Mouse (Mus musculus) gastrocnemius, postnatal 14 days (tissue): Measurements from ENCODE around the gene Metrn. TPM values are rescaled to one million over a fixed set of nuclear protein-coding genes. Genes with fewer than 3 reads are reported as not detected.
A peak's percentile ranks its signal among the peaks of the same experiment; 100 is the strongest.

Source experiments
- DNase-seq: peaks from one replicate; pipeline ENCODE4 v3.0.0; 2021; ENCODE audit warnings: mixed read lengths
- intact Hi-C: fragments of 180-260 bp; cut with DNase I; formaldehyde crosslinking; loops from one replicate; pipeline ENCODE4 v1.15.1; 2025; ENCODE audit warnings: low total_unique reads
- long read RNA-seq, 2 experiments: library from polyadenylated mRNA; stranded (forward); transcript quantifications; one replicate each; pipeline ENCODE4 v2.0.0; 2021
- total RNA-seq, 2 experiments: library from RNA; stranded (reverse); gene quantifications; 2 replicates each; pipeline ENCODE4 v1.2.3; 2021

The Metrn gene
- total RNA-seq = 10 to 100 TPM; 46.6 to 60.9 TPM
- long read RNA-seq, experiment 1, partial matches to known transcripts = 0 of 3 reads
- long read RNA-seq, experiment 1, other reads (novel, unspliced or antisense) = 2 of 3 reads
- long read RNA-seq, experiment 2, transcript Metrn-202 (4 exons, 2,751 nt) = major isoform, 5 of 6 reads
- long read RNA-seq, experiment 2, partial matches to known transcripts = 0 of 6 reads
- long read RNA-seq, experiment 2, other reads (novel, unspliced or antisense) = 1 of 6 reads

DNA sequence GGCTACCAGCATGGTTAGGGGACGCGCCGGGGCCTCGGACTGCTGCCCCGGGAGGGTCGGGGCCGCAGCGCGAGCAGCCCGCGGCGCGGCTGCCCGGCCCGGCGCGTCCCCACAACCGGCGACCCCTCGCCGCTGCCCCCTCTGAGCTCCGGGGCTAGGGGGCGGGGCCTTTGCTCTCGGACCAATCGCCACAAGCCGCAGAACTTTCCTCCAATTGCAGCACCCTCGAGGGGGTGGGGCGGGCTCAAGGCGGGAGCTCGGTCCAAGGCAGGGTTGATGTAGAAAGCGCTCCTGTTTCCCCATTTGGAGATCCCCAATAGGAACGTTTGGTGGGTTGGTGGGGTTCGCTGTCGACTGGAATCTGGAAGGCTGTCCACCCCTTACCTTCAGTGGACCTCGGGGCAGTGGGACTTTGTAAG lies at the start of gene Metrn:
Gene Metrn (minus strand): TSS at position 186 of the 419 bp plus-strand sequence.
- peak; percentile 92 for DNase-seq
- intact Hi-C loops = loop anchor here (5.0 kb wide), 1 partner anchor 65 kb away; no protein-coding TSS in a partner anchor

DNA sequence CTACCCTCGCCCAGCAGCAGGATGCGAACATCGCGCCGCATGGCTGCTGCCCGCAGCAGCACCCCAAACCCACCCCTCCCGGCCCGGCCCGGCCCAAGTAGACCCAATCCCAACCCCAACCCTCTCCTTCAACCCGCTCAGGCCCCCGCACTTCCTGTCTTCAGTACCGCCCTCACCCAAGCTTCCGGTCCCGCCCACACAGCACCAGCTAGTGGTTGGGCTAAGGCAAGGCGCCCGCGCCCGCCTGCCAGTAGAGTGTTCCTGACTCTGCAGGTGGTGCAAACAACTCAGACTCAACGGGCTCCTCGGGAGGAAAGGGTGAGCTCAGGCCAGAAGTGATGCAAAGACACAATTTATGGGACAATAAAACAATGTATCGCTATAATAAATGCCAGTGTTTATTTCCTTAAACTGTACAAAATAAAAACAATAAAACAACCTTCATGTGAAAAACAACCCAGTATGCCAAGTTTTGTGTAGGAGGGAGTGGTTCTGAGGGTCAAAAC lies 47.5 kb upstream of the Metrn start, which contains the start of gene Rhot2:
Gene Rhot2 (minus strand): TSS at position 456 of the 506 bp plus-strand sequence.
- peak; percentile 96 for DNase-seq
- intact Hi-C loops = no loop called here

- DNase-seq = no peak
- intact Hi-C loops = no loop called here
Observed at GRCm38 (mm10) chr17:25843636-25844395, 46.9 kb upstream of the Metrn start.

DNA sequence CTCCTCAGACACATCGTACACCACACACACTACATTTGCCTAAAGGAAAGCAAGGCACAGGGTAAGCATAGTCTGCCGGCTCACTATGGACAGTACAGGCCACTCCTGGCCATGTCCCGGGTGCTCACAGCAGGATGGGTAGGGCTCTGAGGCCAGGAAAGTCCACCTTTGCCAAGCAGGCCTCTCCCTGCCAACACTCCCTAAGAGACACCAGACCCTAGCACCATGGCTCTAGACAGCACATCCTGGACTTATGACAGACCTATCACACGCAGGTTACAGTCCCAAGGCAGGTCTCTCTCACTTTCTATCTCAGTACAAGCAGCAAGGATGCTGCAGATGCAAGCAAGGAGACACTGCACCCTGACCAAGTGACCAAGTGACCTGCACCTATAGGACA lies 46.2 kb upstream of the Metrn start:
- DNase-seq = no peak
- intact Hi-C loops = no loop called here

DNA sequence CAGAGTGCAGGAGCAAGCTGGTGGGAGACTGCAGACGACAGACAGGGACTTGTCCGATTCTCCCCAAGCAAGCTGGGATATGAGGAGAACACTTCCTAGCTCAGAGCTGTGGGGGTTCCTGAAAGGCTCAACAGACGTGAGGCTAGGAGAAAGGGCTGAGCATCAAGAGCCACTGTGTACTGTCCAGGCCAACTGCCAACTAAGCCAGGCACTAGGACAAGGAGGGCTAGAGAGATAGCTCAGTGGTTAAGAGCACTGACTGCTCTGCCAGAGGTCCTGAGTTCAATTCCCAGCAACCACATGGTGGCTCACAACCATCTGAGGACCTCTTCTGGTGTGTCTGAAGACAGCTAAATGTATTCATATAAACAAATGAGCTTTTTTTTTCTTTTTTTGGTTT lies 45.6 kb upstream of the Metrn start:
- intact Hi-C loops = no loop called here
- no peak for DNase-seq

- intact Hi-C loops = no loop called here
- DNase-seq = no peak
Observed at GRCm38 (mm10) chr17:25841117-25841880, 44.4 kb upstream of the Metrn start, which contains the start of gene Gm20683. Gene Gm20683 (minus strand): TSS chr17:25841763.

DNA sequence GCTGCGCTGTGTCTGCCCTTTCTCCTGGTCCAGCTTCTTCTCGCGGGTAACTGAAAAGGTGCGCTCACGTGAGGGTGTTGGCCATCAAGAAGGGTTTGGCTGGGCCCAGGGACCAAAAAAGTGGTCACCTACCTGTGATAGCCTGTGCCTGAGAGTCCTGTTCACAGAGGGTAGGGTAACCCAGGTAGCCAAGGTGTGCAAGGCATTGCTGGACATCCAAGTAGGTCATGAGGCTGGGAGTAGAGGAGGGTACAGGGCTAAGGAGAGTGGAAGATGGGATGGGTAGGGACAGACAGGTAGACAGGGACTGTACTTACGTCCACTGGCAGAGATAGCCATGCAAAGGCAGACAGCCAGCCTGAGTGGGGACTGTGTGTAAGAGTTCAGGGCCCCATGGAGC lies 43.6 kb upstream of the Metrn start:
- DNase-seq = no peak
- intact Hi-C loops = no loop called here

- intact Hi-C loops = no loop called here
- DNase-seq = no peak
Observed at GRCm38 (mm10) chr17:25839455-25840235, 42.7 kb upstream of the Metrn start.

DNA sequence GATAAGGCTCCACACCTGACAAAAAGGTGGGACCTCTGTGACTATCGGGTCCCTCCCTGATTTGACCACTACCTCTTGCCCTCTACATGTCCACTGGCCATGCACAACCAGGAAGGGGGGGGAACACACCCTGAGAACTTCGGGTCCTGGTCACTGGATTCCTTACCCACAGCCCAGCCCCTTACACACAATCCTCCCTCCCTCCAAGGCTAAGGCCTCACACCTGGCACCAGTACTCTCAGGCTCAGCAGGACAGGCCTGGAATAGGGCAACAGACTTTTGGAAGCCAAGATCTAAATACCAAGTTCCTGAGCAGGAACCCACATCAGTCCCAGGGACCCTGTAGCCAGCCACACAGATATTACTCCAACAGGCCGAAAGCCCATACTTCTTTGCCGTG lies 42.0 kb upstream of the Metrn start:
- intact Hi-C loops = no loop called here
- no peak for DNase-seq

DNA sequence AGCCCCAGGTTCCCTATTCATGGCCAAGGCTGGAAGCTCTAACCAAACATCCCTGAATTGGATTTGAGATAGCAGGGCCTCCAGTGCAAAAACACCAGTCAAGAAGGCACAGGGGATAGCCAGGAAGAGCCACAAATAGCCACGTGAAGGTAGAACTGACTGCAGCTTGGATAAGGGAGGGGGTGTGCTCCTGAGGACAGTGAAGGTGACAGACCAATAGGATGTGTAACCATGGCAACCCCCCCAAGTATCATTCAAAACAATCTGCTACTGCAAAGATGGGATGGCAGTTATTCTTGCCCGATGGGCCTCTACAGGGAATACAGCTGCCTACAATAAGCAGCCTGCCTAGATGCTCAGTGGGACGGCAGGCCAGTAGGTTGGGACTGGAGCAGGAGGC lies 40.6 kb upstream of the Metrn start:
- no peak for DNase-seq
- intact Hi-C loops = no loop called here

GRCm38 (mm10) chr17:25837076-25837410 lies 40.1 kb upstream of the Metrn start, which contains the start of gene Rhbdl1:
Gene Rhbdl1 (minus strand): TSS chr17:25837295.
- DNase-seq = peak; percentile 78
- intact Hi-C loops = no loop called here

GRCm38 (mm10) chr17:25836397-25837075 lies 39.6 kb upstream of the Metrn start:
- DNase-seq = no peak

GRCm38 (mm10) chr17:25835816-25836215 lies 38.9 kb upstream of the Metrn start:
- no peak for DNase-seq
- intact Hi-C loops = no loop called here

More at GRCm38 (mm10) chr17:25836397-25837075, 39.6 kb upstream of the Metrn start:
- intact Hi-C loops = no loop called here

DNA sequence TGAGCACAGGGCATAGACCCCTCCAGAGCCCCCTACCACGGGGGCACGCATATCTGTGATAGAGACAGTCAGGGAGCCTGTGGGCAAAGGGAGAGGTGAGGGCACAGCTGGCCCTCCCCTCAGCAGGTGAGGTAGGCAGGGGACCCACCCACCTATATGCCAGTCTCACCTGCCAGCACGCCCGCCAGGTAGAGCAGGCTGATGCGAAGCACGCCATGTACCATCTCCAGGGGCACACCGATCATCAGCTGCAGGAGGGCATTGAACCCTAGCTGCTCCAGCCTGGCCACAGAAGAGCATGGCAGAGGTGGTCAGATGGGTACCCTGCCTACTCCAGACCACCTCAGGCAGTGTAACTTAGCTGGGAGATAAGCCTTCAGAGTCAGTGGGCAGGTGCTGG lies 38.4 kb upstream of the Metrn start:
- intact Hi-C loops = no loop called here

DNA sequence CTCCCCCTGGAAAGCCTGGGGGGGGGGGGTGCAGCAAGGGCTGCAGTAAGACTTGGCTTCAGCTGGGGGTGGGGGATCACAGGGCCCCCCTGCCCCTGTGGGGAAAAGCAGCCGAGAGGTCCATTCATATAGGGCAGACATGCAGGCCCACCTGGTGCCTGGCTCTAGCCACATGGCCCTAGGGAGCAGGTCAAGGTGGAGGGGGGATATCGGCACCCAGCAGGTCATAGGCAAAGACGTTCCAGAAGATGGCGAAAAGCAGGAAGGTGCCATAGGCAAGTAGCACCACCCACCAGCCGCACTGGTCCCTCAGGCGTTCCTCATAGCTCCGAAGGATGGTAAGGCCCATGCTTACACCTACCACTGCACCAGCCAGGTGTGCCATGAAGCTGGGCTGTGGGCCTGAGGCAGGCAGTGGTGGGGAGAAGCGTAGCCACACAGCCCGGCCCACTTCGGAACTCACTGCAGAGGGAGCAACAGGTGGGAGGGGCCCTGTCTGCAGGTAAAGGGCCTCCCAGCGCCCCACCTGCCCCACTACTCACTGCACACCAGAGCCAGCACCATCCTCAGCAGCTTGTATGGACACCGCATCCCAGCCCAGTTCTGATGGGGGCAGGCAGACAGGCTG lies 37.8 kb upstream of the Metrn start:
- intact Hi-C loops = no loop called here
- no peak for DNase-seq

More for the DNA sequence above, 38.4 kb upstream of the Metrn start:
- no peak for DNase-seq

- DNase-seq = no peak
- intact Hi-C loops = no loop called here
Observed at GRCm38 (mm10) chr17:25833961-25834594, 37.1 kb upstream of the Metrn start.

DNA sequence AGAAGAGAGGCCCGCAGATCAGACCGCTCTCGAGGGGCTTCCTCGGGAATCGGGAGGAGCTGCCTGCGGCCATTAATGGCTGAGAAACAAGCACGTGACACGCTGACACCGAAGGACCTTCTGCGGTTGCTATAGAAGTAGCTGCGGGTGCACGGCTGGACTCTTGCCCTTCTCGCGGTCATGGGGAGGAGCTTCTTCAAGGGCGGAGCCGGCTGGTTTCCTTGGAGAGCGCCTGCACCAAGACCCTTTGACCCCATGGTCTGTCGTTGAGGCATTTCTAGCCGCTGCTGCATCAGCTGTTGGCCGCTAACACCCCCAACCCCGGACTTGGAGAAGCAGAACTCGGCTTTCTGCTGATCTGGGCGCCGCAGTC lies 36.3 kb upstream of the Metrn start, which contains the start of gene Stub1:
Gene Stub1 (minus strand): TSS at position 114 of the 373 bp plus-strand sequence.
- intact Hi-C loops = no loop called here
- DNase-seq = peak; percentile 95
